Mouse (Mus musculus) thymus, postnatal 36 days (tissue): Measurements from ENCODE around the gene Itm2b.

Experiments used
- DNase-seq, 2 experiments: peaks; one replicate each; pipeline ENCODE4 v3.0.0; 2022; ENCODE audit warnings: mixed read lengths in 2 of 2

Itm2b gene

DNA sequence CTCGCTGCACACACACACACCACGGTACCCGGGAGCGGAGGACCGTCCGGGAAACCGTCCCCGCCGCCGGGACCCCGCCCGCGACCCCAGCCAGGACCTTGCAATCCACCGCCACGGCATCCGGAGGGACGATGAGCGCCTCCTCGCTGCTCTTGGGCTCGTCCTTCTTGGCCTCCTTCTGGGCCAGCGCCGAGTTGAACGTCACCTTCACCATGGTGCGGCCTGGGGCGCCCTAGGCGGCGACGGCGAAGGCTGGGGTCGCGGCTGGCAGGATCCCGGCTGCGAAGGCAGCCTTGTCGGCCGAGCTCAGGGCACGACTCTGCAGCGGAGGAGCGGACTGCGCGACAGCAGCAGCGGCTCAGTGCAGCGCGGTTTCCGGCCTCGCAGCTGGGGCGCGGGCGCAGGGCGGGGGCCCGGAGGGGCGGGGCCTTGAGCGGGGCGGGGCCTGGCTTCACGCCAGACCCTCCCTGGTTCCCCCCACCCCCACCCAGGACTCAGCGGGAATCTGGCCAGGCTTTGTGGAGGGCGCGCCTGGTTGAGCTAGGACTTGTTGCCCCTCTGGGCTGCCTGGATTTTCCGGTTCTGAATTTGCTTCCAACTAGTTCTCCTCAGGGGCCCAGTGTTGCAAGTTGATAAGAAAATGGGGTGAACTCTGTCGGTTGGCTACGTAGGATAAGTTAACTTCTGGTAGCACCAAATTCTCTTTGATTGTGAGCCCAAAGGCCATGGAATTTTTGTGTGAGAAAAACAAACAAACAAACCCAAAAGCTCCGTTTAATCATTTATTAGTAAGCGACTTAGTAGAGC lies at the start of gene Itm2b:
Gene Itm2b, minus strand, starts transcription at position 377 of the 807 bp plus-strand sequence.
- peak; percentile 92 to 93 for DNase-seq

GRCm38 (mm10) chr14:73433487-73433886 lies 48.4 kb upstream of the Itm2b start:
- no peak for DNase-seq

DNA sequence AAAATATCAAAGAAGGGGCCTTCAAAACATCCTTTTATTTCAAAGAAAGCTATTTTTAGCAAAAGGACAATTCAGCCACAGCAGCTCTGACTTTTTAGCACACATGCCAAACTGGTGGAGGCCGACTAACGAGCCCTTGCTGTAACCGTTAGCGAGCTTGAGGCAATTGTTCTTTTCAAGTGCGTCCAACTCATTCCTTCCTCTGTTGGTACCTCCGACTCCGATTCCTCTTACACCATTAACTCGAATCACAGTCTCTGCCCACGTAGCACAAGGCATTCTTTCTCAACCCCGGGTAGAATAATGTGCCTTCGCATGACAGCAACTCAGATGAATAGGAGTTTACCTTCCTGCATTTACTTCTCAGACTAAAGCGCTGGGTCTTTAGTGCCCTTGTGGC lies 45.5 kb upstream of the Itm2b start:
- DNase-seq, result no peak

DNA sequence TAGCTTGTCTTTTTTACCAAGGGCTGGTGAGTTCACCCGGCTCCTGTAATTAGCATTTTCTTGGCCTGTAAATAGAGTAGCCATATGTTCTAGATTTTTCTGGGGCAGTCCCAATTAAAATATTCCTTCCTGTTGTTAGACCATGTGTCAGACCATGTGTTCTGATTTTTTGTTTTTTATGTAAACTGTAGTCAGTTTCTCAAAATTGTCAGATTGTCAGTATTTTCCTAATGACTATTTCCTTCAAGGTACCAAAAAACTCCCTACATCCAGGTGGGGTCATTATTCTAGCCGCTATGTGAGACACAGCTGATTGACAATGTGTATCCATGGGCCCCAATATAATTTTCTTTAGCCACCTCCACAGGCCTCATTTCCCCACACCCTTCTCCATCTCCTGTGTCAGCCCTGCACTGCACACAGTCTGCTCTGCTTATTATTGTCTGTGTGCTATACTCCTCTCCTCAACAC lies 40.5 kb upstream of the Itm2b start:
- DNase-seq, result no peak

GRCm38 (mm10) chr14:73424961-73425360 lies 39.9 kb upstream of the Itm2b start:
- no peak for DNase-seq

- DNase-seq, result no peak
These were observed 38.5 kb upstream of the Itm2b start for GRCm38 (mm10) chr14:73423542-73423941.

DNA sequence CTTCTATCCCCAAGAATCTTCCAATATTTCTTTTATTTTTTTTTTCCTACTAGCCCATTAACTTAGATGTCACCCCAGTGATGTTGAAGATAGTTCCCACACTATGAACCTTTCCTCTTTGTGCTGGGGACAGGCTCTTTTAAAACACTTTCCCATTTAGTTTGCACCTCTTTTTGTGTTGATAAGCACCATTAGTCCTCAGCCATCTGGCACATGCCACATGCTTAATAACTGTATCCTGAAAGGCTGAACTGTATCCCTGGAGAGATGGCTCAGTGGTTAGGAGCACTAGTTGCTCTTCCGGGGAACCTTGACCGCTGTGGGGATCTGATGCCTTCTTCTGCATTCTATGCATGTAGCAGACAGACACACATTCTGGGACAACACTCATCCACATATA lies 37.5 kb upstream of the Itm2b start:
- DNase-seq, result no peak

GRCm38 (mm10) chr14:73421580-73421979 lies 36.5 kb upstream of the Itm2b start:
- DNase-seq, result no peak

DNA sequence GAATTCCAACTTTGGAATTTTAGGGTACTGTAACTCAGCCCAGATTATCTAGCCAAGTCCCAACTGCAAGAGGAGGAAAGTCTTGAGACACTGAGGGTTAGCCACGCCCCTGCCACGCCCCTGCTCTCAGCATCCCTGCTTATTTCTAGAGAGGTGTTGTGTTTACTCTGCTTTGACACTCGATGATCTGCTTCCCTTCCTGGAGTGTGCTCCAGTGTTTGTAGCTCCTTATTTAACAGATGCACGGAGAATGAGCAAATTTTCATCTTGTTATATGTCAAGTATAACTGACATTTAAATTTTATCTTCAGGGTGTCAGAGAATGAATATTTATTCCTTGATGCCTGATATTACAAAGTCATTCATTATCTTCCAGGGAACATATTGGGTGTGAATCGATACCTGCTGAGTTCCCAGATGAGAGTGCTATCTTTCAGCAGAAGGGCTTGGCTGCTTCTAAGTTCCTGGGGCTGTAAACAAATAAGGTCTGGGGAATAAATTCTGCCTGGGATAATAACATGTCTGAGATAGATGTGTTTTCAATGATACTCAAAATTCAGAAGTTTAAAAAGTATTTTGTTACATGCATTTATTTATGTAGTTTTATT lies 35.2 kb upstream of the Itm2b start:
- DNase-seq, result no peak

DNA sequence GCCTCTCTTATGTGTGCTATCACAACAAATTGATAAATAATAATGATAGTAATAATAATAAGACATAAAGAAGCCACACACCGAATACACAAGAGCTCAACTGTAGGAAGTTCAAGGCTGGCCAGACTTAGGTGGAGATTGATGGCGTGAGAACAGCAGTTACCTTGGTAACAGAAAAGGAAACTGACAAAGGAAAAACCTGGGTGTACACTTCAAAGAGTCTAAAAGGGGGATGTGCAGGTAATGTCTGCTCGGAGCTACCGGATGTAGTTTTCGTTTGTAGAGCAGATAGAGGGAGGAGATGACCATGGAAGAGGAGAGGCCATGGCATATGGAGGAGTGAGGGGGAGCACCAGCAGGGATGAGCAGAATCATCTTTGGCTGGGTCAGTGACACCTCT lies 31.4 kb upstream of the Itm2b start:
- DNase-seq, result no peak

GRCm38 (mm10) chr14:73415376-73416035 lies 30.4 kb upstream of the Itm2b start:
- DNase-seq, result no peak

DNA sequence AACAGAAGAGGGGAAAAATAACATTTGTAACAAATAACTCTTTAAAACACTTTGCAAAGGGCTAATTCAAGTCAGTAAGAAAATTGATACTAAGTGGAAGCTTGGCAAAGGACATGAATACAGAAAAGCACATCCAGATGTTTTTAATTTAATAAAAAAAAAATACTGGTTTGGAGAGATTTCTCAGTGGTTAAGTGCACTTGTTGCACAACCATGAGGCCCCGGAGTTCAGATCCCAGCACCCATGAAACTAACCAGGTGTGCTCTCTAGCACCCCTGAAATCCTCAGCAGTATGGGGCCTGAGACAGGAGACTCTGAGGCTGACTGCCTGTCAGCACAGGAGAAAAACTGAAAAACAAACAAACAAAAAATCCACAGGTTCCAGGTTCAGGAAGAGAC lies 26.6 kb upstream of the Itm2b start:
- DNase-seq, result no peak

- DNase-seq, result no peak
These were observed 25.0 kb upstream of the Itm2b start for GRCm38 (mm10) chr14:73410083-73410482.

DNA sequence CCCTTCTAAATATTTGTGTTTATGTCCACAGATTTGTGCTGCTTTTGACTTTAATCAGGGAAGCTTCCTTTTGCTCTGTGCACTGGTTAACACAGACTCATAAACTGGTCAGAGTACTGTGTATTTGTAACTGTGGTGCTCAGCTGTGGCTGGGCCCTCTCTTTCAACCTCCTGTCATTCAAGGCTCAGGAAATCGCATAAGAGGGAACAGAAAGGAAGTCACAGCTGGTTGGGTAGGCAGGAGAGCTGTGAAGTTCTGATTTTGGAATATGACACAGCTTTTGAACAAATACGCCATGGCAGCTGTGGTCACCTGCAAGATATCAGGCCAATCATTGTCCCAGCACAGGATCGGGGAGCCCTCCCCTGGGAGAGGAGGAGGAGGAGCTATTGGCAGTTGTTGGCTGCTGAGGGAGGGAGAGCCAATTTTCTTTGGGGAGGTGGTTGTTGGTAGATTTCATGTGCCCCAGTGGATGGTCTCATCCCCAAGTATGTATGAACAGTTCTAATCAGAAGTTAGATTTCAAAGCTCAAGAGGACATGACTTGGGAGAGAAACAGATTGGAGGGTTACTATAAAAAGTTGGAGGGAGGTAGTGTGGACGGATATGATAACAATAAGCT lies 23.2 kb upstream of the Itm2b start:
- DNase-seq, result peak; percentile 28 to 32

DNA sequence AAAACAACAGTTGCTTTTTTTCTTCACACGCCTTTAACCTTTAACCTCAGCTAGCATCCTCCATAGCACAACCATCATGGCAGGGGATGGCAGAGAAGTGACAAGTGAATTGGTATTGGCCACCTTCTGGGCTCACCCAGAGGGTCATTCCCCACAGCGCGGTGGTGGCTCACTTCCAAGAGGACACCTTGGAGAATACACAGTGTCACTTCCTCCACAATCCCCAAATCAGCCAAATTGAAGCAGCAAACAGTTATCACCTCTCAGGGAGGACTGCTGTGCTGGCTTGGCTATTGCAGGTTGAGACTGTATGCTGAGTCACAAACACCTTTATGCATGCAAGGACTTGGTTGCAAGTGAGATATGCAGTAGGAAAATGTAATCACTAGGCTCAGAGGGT lies 18.9 kb upstream of the Itm2b start:
- no peak for DNase-seq

DNA sequence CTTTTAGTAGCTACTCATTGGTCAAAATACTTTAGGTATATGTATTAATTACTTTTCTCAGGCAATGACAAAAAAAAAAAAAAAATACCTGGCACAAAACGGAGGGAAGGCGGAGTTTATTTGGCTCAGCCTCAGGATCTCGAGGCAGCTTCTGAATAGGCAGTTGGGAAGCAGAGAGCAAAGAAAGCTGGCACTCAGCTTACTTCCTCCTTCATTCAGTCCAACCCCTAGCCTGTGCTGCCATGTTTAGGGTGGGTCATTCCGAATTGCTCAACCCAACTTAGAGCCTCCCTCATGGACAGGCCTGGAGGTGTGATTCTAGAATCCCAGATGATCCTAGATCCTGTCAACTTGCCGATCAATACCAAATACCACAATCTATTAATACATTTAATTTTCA lies 18.3 kb upstream of the Itm2b start:
- no peak for DNase-seq

DNA sequence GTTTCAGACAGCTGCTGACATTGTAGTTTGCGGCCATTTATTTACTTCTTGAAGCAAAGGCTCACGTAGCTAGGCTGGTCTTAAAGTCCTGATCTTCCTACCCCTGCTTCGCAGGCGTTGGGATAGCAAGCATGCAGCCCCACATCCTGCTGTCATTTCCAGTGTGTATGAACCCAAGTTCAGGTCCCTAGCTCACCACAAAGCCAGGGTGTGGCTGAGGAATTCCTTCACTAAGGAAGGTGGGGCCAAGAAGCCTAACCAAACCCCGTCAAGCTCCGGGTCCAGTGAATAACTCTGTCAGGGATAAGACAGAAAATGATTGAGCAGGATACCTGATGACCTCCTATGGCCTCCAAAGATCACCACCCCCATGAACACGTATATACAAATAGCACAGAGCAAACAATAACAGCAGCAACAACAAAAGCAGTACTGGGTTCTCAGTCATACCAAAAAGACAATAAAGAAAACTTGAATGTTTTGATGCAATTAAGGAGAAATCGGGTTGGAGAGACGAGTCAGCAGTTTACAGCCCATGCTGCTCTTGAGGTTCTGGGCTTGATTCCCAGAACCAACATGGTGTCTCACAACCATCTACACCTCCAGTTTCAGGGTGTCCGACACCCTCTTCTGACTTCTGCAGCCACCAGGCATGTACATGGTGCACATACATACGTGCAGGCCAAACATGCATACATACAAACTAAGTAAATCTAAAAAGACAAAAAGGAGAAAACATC lies 17.4 kb upstream of the Itm2b start:
- no peak for DNase-seq

GRCm38 (mm10) chr14:73401408-73401807 lies 16.3 kb upstream of the Itm2b start:
- no peak for DNase-seq

GRCm38 (mm10) chr14:73399866-73400618 lies 15.0 kb upstream of the Itm2b start:
- DNase-seq, result peak; percentile 58 to 71

DNA sequence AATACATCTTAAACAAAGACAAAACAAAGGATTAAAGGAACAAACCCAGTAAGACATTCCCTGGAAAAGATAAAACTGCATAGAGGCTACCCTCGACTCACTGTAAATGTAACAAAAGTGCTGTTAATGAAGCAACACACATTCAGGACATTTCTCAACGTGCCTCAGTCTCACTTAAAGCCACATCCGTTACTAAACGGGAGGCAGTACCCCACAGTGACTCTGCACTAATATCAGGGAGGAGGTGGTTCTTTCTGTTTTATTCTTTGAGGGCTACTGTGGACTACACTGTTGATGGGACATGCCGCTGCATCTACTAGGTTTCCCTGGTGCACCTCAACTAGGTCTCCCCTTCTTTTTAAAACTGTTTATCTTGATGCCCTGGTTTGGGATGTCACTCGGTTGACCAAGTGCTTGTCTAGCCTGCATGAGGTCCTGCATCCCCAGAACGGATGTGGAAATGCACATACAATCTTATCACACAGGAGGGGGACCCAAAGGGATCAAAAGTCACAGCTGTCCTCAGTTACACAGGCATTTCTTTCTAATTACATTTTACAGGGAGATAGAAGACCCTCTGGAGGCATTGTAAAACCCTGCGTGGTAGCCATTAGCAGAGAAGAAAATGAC lies 13.4 kb upstream of the Itm2b start:
- DNase-seq, result no peak

- DNase-seq, result no peak
These were observed 10.7 kb upstream of the Itm2b start for GRCm38 (mm10) chr14:73395750-73396149.
